Mouse (Mus musculus): ENCODE data around the gene Ankrd31. TPM values are rescaled to one million over a fixed set of nuclear protein-coding genes. Genes with fewer than 3 reads are reported as not detected.
"Not testable (repeated sequence)": the region's sequence is repeated elsewhere in the genome, so short reads cannot be mapped to it uniquely, and the experiment has no call there.

Ankrd31 gene
- polyA plus RNA-seq, 1 experiment from 2014 or later: not detected

DNA sequence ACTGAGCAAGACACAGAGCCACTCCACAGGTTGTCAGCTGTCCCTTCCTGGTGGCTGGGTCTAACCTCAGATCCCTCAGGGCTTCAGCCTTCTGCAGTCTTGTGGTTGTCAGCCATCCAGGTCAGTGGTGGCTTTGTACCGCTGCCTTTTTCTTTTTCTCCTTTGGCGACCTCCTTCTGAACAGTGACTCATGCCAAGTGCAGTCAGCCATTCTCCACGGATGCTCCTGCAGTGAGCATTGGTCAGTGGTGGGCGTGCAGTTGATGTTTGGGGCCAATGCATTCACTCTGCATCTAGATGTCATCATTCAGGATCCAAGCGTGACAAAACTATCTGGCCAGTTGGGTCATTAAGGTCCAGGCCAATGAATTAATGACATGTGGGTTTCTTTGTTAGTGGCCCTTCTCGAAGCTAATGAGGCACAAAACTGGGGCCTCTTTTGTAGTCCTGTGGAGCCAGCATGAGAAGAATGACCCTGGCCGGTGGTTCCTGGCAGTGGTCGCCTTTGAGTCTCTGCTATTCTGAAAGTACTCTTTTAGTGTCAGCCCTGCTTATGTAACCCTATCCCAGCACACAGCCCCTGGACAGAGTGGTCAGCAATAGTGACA, 180.5 kb downstream of the Ankrd31 start:
- peaks cover 18% of the 10 kb centered on the region for H3K4me1 ChIP-seq
- H3K4me3 ChIP-seq: no peak overlapping the region
- no peaks in the 10 kb centered on the region for H3K36me3 ChIP-seq
- H3K27ac ChIP-seq: no peak overlapping the region
- H3K4me2 ChIP-seq (replicated peaks): no peak overlapping the region
- H3K27me3 ChIP-seq (replicated peaks): peaks cover 28% of the 10 kb centered on the region; the same call in 1 of the 2 replicates
- H3K9ac ChIP-seq: no peak overlapping the region
- WGBS: 10% methylated on average over 8 of the region's 8 CpGs
- no peaks in the 10 kb centered on the region for H3K9me3 ChIP-seq
- ATAC-seq (ENCODE audit: low FRiP score, low read depth): no peak

DNA sequence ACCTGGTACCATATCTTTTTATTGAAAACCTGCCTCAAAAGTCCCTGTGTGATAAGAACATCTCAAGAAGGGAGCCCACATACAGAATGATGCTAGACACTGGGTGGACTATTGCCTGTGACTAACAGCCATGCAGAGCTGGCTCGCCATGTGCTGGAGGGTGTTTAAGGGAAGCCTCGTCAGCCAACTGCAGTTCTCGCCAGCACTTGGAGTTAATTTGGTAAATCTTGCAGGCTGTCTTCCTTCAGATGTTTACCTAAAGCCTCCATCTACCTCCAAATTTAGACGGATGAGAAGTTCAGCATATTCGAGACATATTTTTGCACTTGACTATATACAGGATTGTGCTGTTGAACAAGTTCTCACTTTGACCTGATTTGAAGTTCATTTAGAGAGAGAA, 184.7 kb downstream of the Ankrd31 start:
- ATAC-seq (ENCODE audit: low FRiP score, low read depth): no peak
- Histone ChIP-seq H3K4me2 (replicated peaks) (no peak overlapping the region), H3K4me3 (no peak overlapping the region), H3K36me3 (no peaks in the 10 kb centered on the region), H3K27ac (no peak overlapping the region), H3K9me3 (no peaks in the 10 kb centered on the region), H3K27me3 (replicated peaks) (0 out of 2 replicates have a peak, but pooled peaks cover 3% of the 10 kb centered on the region), H3K4me1 (peaks cover 9% of the 10 kb centered on the region), H3K9ac (no peak overlapping the region)
- 89% methylated on average over 5 of the region's 5 CpGs for WGBS

DNA sequence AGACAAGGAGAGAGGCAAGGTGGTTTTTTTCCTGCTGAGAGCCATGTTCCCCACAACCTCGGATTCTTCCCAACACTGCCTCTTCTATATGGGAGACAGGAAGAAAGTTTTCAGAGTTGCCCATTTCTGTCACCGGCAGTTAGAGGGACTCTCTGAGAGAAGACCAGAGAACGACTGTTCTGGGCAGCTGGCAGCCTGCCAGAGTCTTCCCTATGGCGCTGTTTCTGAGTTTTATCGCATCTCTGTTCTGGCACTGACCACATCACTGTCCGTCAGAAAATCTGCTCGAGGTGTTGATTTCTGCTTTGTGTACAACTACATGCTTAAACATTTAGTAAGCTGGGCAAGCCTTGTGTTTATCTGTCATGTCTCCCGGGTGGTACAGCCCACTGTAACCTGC, 185.3 kb downstream of the Ankrd31 start:
- Histone ChIP-seq H3K36me3 (no peaks in the 10 kb centered on the region), H3K9me3 (no peaks in the 10 kb centered on the region), H3K4me1 (peaks cover 7% of the 10 kb centered on the region), H3K4me2 (replicated peaks) (no peak overlapping the region), H3K9ac (no peak overlapping the region), H3K4me3 (no peak overlapping the region), H3K27me3 (replicated peaks) (0 out of 2 replicates have a peak, but pooled peaks cover 3% of the 10 kb centered on the region), H3K27ac (no peak overlapping the region)
- WGBS: 75% methylated on average over 8 of the region's 8 CpGs
- ATAC-seq (ENCODE audit: low FRiP score, low read depth): no peak

DNA sequence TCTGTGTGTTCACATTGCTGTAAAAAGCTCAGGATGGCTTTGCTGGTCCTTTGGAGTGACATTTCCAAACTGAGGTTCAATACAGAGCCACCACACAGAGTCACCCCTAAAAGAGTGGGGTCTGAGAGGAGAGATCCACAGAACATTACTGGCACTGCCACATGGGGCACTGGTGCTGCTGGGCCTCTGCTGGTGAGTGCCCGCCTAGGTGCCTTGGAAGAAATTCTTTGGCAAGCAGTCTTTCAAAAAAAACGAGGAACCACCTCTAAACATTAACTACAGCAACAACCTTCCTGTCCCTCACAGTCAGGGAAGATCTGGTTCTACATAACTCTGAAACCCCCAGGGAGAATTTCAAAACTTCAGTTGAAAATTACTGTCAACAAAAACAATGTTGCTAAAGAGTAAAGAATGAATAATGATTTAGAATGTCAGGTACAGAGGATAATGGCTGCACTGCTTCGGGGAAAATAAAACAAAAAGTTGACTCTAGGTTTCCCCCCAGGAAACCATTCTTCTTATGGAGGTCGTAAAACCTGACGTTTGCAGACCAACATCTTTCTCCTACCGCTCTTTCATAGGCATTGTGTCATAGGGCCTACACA, 188.2 kb downstream of the Ankrd31 start:
- Histone ChIP-seq H3K27ac (no peak overlapping the region), H3K27me3 (replicated peaks) (no peaks in the 10 kb centered on the region), H3K36me3 (no peaks in the 10 kb centered on the region), H3K4me3 (no peak overlapping the region), H3K4me2 (replicated peaks) (no peak overlapping the region), H3K4me1 (no peaks in the 10 kb centered on the region), H3K9ac (no peak overlapping the region), H3K9me3 (no peaks in the 10 kb centered on the region)
- WGBS: 17% methylated on average over 6 of the region's 6 CpGs
- no peak for ATAC-seq (ENCODE audit: low FRiP score, low read depth)

DNA sequence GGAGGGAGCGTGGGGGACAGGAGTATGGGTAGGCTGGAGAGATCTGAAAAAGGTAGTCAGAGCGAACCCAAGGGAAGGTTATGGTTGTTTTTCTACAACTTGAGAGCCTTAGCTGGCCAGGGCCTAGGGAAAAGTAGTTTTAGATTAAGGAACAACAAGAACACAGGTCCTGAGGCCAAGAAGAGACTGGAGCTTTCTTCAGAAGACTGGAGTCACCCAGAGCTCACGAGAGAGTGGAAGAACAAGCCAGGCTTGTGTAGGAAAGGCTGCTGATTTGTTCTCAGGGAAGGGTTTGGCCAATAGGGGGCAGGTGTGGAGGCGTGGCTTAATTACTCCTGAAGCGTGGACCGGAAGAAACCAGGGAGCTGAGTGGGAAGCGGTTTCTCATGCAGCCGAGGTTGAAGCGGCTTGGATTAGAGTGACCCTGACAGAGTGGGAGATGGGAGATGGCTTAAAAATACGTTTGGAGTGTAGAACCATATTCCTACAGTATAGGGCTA, 189.0 kb downstream of the Ankrd31 start:
- 63% methylated on average over 10 of the region's 10 CpGs for WGBS
- no peak for ATAC-seq (ENCODE audit: low FRiP score, low read depth)
- no peaks in the 10 kb centered on the region for H3K4me1 ChIP-seq

DNA sequence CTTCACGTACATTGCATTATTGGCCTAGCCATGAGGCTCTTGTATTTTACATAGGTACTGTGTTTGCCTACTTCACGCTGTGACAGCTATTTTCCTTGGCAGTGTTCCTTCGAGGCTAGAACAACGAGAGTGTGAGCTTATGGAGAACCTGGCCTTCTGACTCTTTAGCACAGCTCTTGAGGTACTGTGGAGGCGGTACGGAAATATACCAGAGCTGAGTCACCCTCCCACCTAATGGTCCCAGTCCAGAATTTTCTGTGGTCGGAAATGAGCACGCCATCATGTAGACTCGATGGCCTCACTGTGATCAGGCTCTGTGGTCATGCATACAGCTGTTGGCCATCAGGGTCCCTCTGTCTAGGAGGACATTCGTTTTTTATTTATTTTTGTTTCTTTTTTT, 191.6 kb downstream of the Ankrd31 start:
- Histone ChIP-seq H3K4me3 (no peak overlapping the region), H3K4me1 (no peaks in the 10 kb centered on the region), H3K27ac (no peak overlapping the region), H3K4me2 (replicated peaks) (no peak overlapping the region), H3K9ac (no peak overlapping the region), H3K27me3 (replicated peaks) (no peaks in the 10 kb centered on the region), H3K36me3 (no peaks in the 10 kb centered on the region), H3K9me3 (no peaks in the 10 kb centered on the region)
- whole genome bisulfite sequencing: 90% methylated on average over 10 of the region's 10 CpGs
- no peak for ATAC-seq (ENCODE audit: low FRiP score, low read depth)

More for the DNA sequence above, 189.0 kb downstream of the Ankrd31 start:
- Histone ChIP-seq H3K36me3 (no peaks in the 10 kb centered on the region), H3K4me3 (no peak overlapping the region), H3K27me3 (replicated peaks) (no peaks in the 10 kb centered on the region), H3K9ac (no peak overlapping the region), H3K9me3 (no peaks in the 10 kb centered on the region), H3K27ac (no peak overlapping the region), H3K4me2 (replicated peaks) (no peak overlapping the region)

DNA sequence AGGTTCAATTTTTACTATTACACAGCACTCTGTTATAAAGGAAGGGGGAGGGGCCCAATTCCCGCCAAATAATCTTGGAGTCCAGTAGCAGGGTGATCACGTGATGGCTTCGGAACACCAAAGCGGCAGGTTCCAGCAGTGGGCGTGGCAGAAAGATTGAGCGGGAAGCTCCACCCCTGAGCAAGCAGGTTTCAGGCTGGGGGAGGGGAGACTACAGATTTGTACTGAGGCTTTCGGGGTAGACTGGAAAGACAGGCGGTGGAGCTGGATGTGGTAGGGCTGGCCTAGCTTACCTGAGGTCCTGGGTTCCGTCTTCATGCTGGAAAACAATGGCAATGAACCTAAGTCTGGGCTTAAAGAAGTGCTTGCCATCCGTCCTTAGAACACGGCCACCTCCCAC, 193.4 kb downstream of the Ankrd31 start:
- not testable (repeated sequence) for H3K4me3 ChIP-seq; H3K4me1 ChIP-seq; H3K27ac ChIP-seq; H3K9ac ChIP-seq; H3K36me3 ChIP-seq; H3K4me2 ChIP-seq (replicated peaks); ATAC-seq (ENCODE audit: low FRiP score, low read depth); H3K27me3 ChIP-seq (replicated peaks); H3K9me3 ChIP-seq
- 87% methylated on average over 11 of the region's 11 CpGs for WGBS

DNA sequence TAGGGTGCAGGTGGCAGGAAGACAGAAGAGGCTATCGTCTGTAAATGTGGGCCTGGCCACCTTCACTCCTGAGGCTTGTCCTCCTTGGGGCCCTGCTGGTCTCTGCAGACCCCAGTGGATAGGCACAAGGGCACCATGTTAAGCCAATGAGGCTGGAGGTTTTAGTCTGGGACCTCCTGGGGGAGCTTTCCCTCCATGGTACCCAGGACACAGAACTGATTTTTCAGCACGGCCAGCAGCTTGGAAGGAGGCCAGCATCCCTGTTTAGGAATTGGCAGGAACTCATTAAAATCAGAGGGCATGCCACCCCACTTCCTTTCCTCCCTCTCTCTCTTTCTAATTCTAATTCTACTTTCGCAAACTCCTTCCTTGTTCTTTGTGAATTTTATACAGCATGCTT, 195.5 kb downstream of the Ankrd31 start:
- 63% methylated on average over 3 of the region's 3 CpGs for WGBS
- H3K4me2 ChIP-seq (replicated peaks): no peak overlapping the region
- no peaks in the 10 kb centered on the region for H3K27me3 ChIP-seq (replicated peaks)
- no peak overlapping the region for H3K4me3 ChIP-seq
- H3K9me3 ChIP-seq: no peaks in the 10 kb centered on the region
- H3K9ac ChIP-seq: no peak overlapping the region
- no peak overlapping the region for H3K27ac ChIP-seq
- H3K4me1 ChIP-seq: no peaks in the 10 kb centered on the region
- H3K36me3 ChIP-seq: no peaks in the 10 kb centered on the region
- no peak for ATAC-seq (ENCODE audit: low FRiP score, low read depth)

DNA sequence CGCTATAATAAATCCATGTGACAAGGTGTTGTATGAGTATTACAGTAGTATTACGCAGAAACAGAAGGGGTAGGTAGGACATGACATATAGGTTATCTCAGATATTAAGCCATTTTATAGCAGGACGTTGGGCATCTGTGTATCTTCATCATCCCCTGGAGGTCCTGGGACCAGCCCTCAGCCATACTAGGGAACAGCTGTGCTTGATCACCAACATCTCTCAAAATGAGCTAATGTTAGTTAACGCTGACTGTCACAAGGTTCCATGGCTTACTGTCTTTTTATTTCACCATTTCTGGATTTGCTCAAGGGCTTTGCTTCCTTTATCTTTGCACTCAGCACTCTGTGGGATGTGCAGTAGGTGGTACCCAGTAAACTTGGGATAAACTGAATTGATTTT, 197.7 kb downstream of the Ankrd31 start:
- H3K9ac ChIP-seq: no peak overlapping the region
- H3K4me2 ChIP-seq (replicated peaks): no peak overlapping the region
- WGBS: 91% methylated on average over 4 of the region's 4 CpGs
- no peaks in the 10 kb centered on the region for H3K9me3 ChIP-seq
- no peaks in the 10 kb centered on the region for H3K36me3 ChIP-seq
- H3K4me1 ChIP-seq: no peaks in the 10 kb centered on the region
- no peak overlapping the region for H3K4me3 ChIP-seq
- H3K27me3 ChIP-seq (replicated peaks): no peaks in the 10 kb centered on the region
- H3K27ac ChIP-seq: no peak overlapping the region
- no peak for ATAC-seq (ENCODE audit: low FRiP score, low read depth)

DNA sequence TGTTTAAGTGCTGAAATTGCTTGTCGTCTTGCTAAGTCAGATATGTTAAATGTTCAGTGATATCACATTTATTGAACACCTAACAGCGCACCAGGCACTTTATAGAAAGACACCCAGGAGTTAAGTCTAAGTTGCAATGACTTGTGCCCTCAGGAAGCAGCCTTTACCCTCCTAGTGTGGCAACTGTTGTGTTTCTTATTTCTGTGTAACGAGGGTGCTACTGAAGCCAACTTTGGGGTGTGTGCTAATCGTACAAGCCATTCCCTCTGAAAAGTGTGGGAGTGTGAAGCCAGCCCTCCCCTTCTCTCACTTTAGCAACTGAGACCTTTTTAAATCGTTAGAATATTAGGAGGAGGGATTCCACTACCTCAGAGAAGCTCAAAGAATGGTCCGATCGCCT, 199.7 kb downstream of the Ankrd31 start:
- Histone ChIP-seq H3K4me3 (no peak overlapping the region), H3K4me2 (replicated peaks) (no peak overlapping the region), H3K4me1 (no peaks in the 10 kb centered on the region), H3K27me3 (replicated peaks) (no peaks in the 10 kb centered on the region), H3K9me3 (no peaks in the 10 kb centered on the region), H3K9ac (no peak overlapping the region), H3K27ac (no peak overlapping the region), H3K36me3 (no peaks in the 10 kb centered on the region)
- ATAC-seq (ENCODE audit: low FRiP score, low read depth): no peak
- WGBS: 91% methylated on average over 7 of the region's 7 CpGs

DNA sequence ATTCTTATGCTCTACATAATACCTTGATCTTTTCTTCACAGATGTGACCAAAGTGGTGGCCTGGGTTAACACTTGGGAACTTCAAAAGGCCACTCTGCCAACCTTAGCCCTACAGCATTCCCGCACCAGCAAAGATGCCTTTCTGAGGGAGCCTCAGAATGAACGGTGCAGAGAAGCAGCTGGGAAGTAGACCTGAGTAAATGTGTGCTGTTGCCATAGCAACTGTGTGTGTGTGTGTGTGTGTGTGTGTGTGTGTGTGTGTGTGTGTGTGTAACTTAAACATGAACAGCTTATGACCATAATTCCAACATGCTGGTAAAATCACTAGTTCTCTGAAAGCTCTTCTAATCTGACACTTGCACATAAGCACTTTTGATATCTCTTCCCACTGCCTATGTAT, 203.8 kb downstream of the Ankrd31 start:
- no peak for ATAC-seq (ENCODE audit: low FRiP score, low read depth)

DNA sequence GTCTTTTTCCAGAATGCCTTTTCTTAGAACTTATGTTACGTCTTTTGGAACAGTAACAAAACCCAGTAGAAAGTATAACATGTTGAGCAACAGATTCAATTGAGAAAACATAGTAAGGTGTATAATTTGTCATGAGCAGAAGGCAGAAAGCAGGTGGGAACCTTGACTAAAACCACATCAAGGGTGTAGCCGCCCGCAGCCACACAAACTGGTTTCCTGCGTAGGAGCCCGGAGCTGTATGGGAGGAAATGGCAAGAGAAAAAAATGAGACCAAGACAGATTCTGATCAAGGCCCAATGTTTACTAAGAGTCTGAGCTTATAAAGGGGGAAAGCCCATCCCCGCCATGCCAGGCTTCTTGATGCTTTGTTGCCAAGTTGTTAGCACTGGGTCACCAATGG, 208.4 kb downstream of the Ankrd31 start:
- Histone ChIP-seq H3K4me3 (no peak overlapping the region), H3K9ac (no peak overlapping the region), H3K27me3 (replicated peaks) (no peaks in the 10 kb centered on the region), H3K9me3 (no peaks in the 10 kb centered on the region), H3K4me1 (no peaks in the 10 kb centered on the region), H3K36me3 (no peaks in the 10 kb centered on the region), H3K4me2 (replicated peaks) (no peak overlapping the region), H3K27ac (no peak overlapping the region)
- ATAC-seq (ENCODE audit: low FRiP score, low read depth): no peak
- WGBS: 88% methylated on average over 6 of the region's 6 CpGs

More for the DNA sequence above, 203.8 kb downstream of the Ankrd31 start:
- Histone ChIP-seq H3K4me1 (no peaks in the 10 kb centered on the region), H3K27ac (no peak overlapping the region), H3K36me3 (no peaks in the 10 kb centered on the region), H3K9ac (no peak overlapping the region), H3K4me3 (no peak overlapping the region), H3K27me3 (replicated peaks) (no peaks in the 10 kb centered on the region), H3K4me2 (replicated peaks) (no peak overlapping the region), H3K9me3 (no peaks in the 10 kb centered on the region)
- whole genome bisulfite sequencing: 55% methylated on average over 2 of the region's 2 CpGs
